Comparison of ENCODE assay signal across 19 mouse cellular contexts in the genomic region with DNA sequence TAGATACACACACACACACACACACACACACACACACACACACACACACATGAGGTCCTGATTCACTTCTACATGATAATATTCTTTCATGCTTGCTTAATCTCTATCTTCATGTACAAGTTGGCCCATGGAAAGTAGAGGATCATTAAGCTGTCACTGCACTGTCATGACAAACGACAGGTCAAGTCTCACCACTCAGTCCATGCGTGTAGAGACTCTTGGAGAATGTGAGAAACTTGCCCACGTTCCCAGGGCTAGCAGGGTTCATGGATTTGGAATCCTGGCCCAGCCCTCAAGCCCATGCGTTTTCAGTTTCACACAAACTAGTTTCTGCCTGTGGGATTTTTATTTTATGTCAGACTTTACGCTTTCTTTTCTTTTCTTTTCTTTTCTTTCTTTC.
"Had no signal": no experiment of that assay in that cellular context is flagged by ENCODE, and none has a peak within 500 bp of the region (broad histone marks: within the 10 kb centered on the region; RNA-seq: fewer than 3 reads in every experiment).

No protein-coding gene starts in this region.

- H3K4me1 ChIP-seq: hindbrain, embryonic 15.5 days; liver, embryonic 12.5 days; liver, embryonic 15.5 days; midbrain, embryonic 12.5 days; midbrain, embryonic 15.5 days; neural tube, embryonic 12.5 days; neural tube, embryonic 15.5 days; stomach, embryonic 15.5 days had no signal

- H3K27me3 ChIP-seq: hindbrain, embryonic 15.5 days; limb, embryonic 13.5 days; liver, embryonic 12.5 days; liver, embryonic 15.5 days; midbrain, embryonic 12.5 days; midbrain, embryonic 15.5 days; neural tube, embryonic 12.5 days; neural tube, embryonic 15.5 days; stomach, embryonic 15.5 days had no signal

- H3K4me3 ChIP-seq: hindbrain, embryonic 15.5 days; limb, embryonic 13.5 days; liver, embryonic 12.5 days; liver, embryonic 15.5 days; midbrain, embryonic 12.5 days; midbrain, embryonic 15.5 days; neural tube, embryonic 12.5 days; neural tube, embryonic 15.5 days; stomach, embryonic 15.5 days had no signal

- H3K9me3 ChIP-seq: hindbrain, embryonic 15.5 days; limb, embryonic 13.5 days; liver, embryonic 12.5 days; liver, embryonic 15.5 days; midbrain, embryonic 12.5 days; midbrain, embryonic 15.5 days; neural tube, embryonic 12.5 days; neural tube, embryonic 15.5 days; stomach, embryonic 15.5 days had no signal

- ATAC-seq: intestine, postnatal 0 days; liver, embryonic 12.5 days; lung, postnatal 0 days; midbrain, embryonic 15.5 days had no signal

- H3K9ac ChIP-seq: hindbrain, embryonic 15.5 days; limb, embryonic 13.5 days; liver, embryonic 12.5 days; liver, embryonic 15.5 days; midbrain, embryonic 12.5 days; midbrain, embryonic 15.5 days; neural tube, embryonic 12.5 days; neural tube, embryonic 15.5 days; stomach, embryonic 15.5 days had no signal

- H3K36me3 ChIP-seq: hindbrain, embryonic 15.5 days; limb, embryonic 13.5 days; liver, embryonic 12.5 days; liver, embryonic 15.5 days; midbrain, embryonic 12.5 days; midbrain, embryonic 15.5 days; neural tube, embryonic 12.5 days; neural tube, embryonic 15.5 days; stomach, embryonic 15.5 days had no signal

- H3K27ac ChIP-seq: hindbrain, embryonic 15.5 days; limb, embryonic 13.5 days; liver, embryonic 12.5 days; liver, embryonic 15.5 days; midbrain, embryonic 12.5 days; midbrain, embryonic 15.5 days; neural tube, embryonic 12.5 days; neural tube, embryonic 15.5 days; stomach, embryonic 15.5 days had no signal

- H3K4me2 ChIP-seq: hindbrain, embryonic 15.5 days; limb, embryonic 13.5 days; liver, embryonic 12.5 days; liver, embryonic 15.5 days; midbrain, embryonic 12.5 days; midbrain, embryonic 15.5 days; neural tube, embryonic 12.5 days; neural tube, embryonic 15.5 days; stomach, embryonic 15.5 days had no signal

- DNase-seq: left cerebral cortex, postnatal 4 days; liver; lung, adult 18-20 months; lung, postnatal 4 days; retina, postnatal 1 day; right cerebral cortex, postnatal 25 days; spleen, adult 18-20 months; thymus, postnatal 36 days had no signal
